Mouse (Mus musculus): ENCODE measurements at regions not wholly inside any gene's neighbourhood (a gene's known extent, or its start where the extent isn't known, plus 50 kb on each side); places are given as distances from the start of the nearest gene placed in this dataset.

- Histone ChIP-seq H3K27me3 (ENCODE audit: control insufficient read depth, insufficient read depth, low read length) (no peaks in the 10 kb centered on the region), H3K4me3 (replicated peaks; ENCODE audit: insufficient read depth, low read depth, low read length) (no peak overlapping the region), H3K27ac (ENCODE audit: insufficient read depth, low read length) (no peak overlapping the region), H3K4me1 (ENCODE audit: control insufficient read depth, insufficient read depth, low read length) (peaks cover 15% of the 10 kb centered on the region)
- no peak for DNase-seq
- 98% methylated on average over 2 of the region's 2 CpGs for WGBS
- TF ChIP-seq CTCF (IDR thresholded peaks at IDR 0.05; ENCODE audit: borderline replicate concordance, insufficient read depth, low read depth, low read length) (no peak), POLR2A (IDR thresholded peaks at IDR 0.05; ENCODE audit: borderline replicate concordance, insufficient read depth, low read length) (no peak)
Observed at GRCm38 (mm10) chr3:21941596-21941995, 134.9 kb upstream of the Tbl1xr1 start.

DNA sequence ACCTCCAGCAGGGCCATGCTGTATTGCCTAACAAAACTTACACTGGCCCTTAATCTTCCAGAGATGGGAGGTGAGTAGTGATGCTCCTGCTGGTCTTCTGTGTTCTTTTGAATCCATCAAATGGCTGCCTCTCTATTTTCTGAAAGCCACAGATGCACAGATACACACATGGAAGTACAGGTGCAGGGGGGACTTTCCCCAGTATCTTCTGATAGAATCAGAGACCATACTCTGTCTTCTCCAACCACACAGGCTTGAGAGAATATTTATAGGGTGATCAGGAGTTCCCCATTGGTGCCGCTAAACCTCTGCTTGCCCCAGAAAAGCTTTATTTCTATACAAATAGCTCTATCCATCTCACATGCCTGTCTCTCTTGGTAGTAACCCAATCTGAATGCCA lies 133.5 kb upstream of the Tbl1xr1 start:
- no peak for DNase-seq
- no peak overlapping the region for H3K27ac ChIP-seq (ENCODE audit: insufficient read depth, low read length)
- H3K4me1 ChIP-seq (ENCODE audit: control insufficient read depth, insufficient read depth, low read length) = peaks cover 7% of the 10 kb centered on the region; the same call in 1 of the 2 replicates
- H3K27me3 ChIP-seq (ENCODE audit: control insufficient read depth, insufficient read depth, low read length) = no peaks in the 10 kb centered on the region
- 100% methylated on average over 1 of the region's 1 CpGs for WGBS
- H3K4me3 ChIP-seq (replicated peaks; ENCODE audit: insufficient read depth, low read depth, low read length) = no peak overlapping the region
- TF ChIP-seq CTCF (IDR thresholded peaks at IDR 0.05; ENCODE audit: borderline replicate concordance, insufficient read depth, low read depth, low read length) = no peak
- TF ChIP-seq POLR2A (IDR thresholded peaks at IDR 0.05; ENCODE audit: borderline replicate concordance, insufficient read depth, low read length) = no peak

DNA sequence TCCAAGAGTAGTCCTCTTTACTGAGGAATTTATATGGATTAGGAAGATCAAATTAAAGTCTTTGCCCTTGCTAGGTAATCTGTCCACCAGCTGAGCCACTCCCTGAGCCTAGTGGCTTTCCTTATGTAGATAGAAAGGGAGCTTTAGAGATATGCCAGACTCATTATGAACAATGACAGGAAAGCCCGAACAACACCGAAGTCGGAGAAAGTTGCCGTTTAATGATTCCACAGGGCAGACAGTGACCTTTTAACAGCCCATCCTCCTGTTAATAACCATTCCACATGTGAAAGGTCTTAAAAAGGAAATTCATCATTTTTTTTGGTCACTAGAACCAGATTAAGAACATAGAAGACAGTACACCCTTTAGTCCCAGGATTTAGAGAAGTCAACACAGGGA lies 130.7 kb upstream of the Tbl1xr1 start:
- WGBS = 87% methylated on average over 4 of the region's 4 CpGs
- TF ChIP-seq POLR2A (IDR thresholded peaks at IDR 0.05; ENCODE audit: borderline replicate concordance, insufficient read depth, low read length) (no peak), CTCF (IDR thresholded peaks at IDR 0.05; ENCODE audit: borderline replicate concordance, insufficient read depth, low read depth, low read length) (no peak)
- DNase-seq = no peak

DNA sequence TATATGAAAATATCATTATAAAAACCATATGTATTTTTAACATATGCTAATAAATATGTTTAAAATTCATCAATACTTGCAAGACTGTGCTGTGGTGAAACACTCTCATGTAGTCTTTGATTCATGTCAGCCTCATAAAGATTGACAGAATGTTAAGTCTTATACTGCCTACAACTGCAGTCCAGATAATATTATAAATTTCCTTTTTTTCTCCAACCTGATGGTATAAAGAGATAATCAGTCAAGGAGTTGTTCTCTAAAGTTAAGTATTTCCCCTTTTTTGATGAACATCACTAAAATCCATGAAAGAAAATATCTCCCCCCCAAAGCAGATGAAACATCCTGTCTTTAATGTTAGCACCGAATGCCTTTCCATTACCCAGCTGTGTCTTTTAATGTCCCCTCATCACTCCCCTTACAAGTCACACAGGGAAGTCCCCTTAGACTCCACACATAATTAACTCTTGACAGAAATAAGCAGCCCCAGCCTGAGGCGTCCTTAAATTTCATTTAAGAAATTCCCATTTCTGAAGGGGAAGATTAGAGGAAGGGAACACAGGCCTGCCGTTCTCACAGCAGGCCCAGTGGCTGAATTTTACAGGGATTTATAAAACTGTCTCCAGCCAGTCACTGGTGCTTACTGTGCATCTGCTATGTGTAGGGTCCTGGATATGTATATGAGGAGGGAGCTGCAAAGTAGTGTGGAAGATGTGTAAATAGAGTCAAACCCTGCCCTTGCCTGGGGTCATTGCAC lies 129.0 kb upstream of the Tbl1xr1 start:
- H3K4me3 ChIP-seq (replicated peaks; ENCODE audit: insufficient read depth, low read depth, low read length) = no peak overlapping the region
- TF ChIP-seq CTCF (IDR thresholded peaks at IDR 0.05; ENCODE audit: borderline replicate concordance, insufficient read depth, low read depth, low read length) = no peak
- TF ChIP-seq POLR2A (IDR thresholded peaks at IDR 0.05; ENCODE audit: borderline replicate concordance, insufficient read depth, low read length) = no peak
- DNase-seq = no peak
- 68% methylated on average over 3 of the region's 3 CpGs for WGBS
- H3K27me3 ChIP-seq (ENCODE audit: control insufficient read depth, insufficient read depth, low read length) = no peaks in the 10 kb centered on the region
- H3K27ac ChIP-seq (ENCODE audit: insufficient read depth, low read length) = no peak overlapping the region
- no peaks in the 10 kb centered on the region for H3K4me1 ChIP-seq (ENCODE audit: control insufficient read depth, insufficient read depth, low read length)

More for the DNA sequence above, 130.7 kb upstream of the Tbl1xr1 start:
- no peaks in the 10 kb centered on the region for H3K27me3 ChIP-seq (ENCODE audit: control insufficient read depth, insufficient read depth, low read length)
- H3K4me3 ChIP-seq (replicated peaks; ENCODE audit: insufficient read depth, low read depth, low read length) = no peak overlapping the region
- H3K27ac ChIP-seq (ENCODE audit: insufficient read depth, low read length) = no peak overlapping the region
- H3K4me1 ChIP-seq (ENCODE audit: control insufficient read depth, insufficient read depth, low read length) = no peaks in the 10 kb centered on the region

- no peaks in the 10 kb centered on the region for H3K27me3 ChIP-seq (ENCODE audit: control insufficient read depth, insufficient read depth, low read length)
- 74% methylated on average over 4 of the region's 4 CpGs for WGBS
- no peaks in the 10 kb centered on the region for H3K4me1 ChIP-seq (ENCODE audit: control insufficient read depth, insufficient read depth, low read length)
- no peak for DNase-seq
- no peak overlapping the region for H3K27ac ChIP-seq (ENCODE audit: insufficient read depth, low read length)
- H3K4me3 ChIP-seq (replicated peaks; ENCODE audit: insufficient read depth, low read depth, low read length) = no peak overlapping the region
- TF ChIP-seq POLR2A (IDR thresholded peaks at IDR 0.05; ENCODE audit: borderline replicate concordance, insufficient read depth, low read length) = no peak
- no peak for TF ChIP-seq CTCF (IDR thresholded peaks at IDR 0.05; ENCODE audit: borderline replicate concordance, insufficient read depth, low read depth, low read length)
Observed at GRCm38 (mm10) chr3:21948074-21948659, 128.3 kb upstream of the Tbl1xr1 start.

DNA sequence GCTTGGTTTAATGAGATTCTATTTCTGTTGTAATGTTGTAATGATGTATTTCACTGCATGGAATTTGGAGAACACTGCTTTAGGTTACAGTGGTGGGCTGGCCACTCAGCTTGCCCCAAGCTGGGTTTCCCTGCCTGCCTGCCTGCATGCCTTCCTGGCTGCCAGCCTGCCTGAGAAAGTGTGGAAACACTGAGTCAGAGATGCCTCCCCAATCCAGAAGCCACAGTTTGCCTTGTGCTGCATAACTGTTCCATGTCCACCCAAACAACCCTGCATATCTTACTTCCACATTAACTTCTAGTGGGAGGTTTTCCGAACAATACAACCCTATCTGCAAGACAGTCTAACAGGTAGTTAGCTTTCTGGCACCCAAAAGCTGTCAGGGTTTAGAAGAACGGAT lies 127.0 kb upstream of the Tbl1xr1 start:
- Histone ChIP-seq H3K4me3 (replicated peaks; ENCODE audit: insufficient read depth, low read depth, low read length) (no peak overlapping the region), H3K4me1 (ENCODE audit: control insufficient read depth, insufficient read depth, low read length) (no peaks in the 10 kb centered on the region), H3K27me3 (ENCODE audit: control insufficient read depth, insufficient read depth, low read length) (no peaks in the 10 kb centered on the region), H3K27ac (ENCODE audit: insufficient read depth, low read length) (no peak overlapping the region)
- DNase-seq = no peak
- no peak for TF ChIP-seq CTCF (IDR thresholded peaks at IDR 0.05; ENCODE audit: borderline replicate concordance, insufficient read depth, low read depth, low read length)
- TF ChIP-seq POLR2A (IDR thresholded peaks at IDR 0.05; ENCODE audit: borderline replicate concordance, insufficient read depth, low read length) = no peak
- 82% methylated on average over 2 of the region's 2 CpGs for WGBS

GRCm38 (mm10) chr3:21950571-21950970 lies 125.9 kb upstream of the Tbl1xr1 start:
- no peak overlapping the region for H3K27ac ChIP-seq (ENCODE audit: insufficient read depth, low read length)
- TF ChIP-seq POLR2A (IDR thresholded peaks at IDR 0.05; ENCODE audit: borderline replicate concordance, insufficient read depth, low read length) = no peak
- TF ChIP-seq CTCF (IDR thresholded peaks at IDR 0.05; ENCODE audit: borderline replicate concordance, insufficient read depth, low read depth, low read length) = no peak
- H3K4me1 ChIP-seq (ENCODE audit: control insufficient read depth, insufficient read depth, low read length) = no peaks in the 10 kb centered on the region
- H3K27me3 ChIP-seq (ENCODE audit: control insufficient read depth, insufficient read depth, low read length) = no peaks in the 10 kb centered on the region
- DNase-seq = no peak
- no peak overlapping the region for H3K4me3 ChIP-seq (replicated peaks; ENCODE audit: insufficient read depth, low read depth, low read length)
- 85% methylated on average over 5 of the region's 5 CpGs for WGBS
